Mouse (Mus musculus) spleen, adult 2 months (tissue): ENCODE results near the gene Aqp11. TPM values are rescaled to one million over a fixed set of nuclear protein-coding genes. Genes with fewer than 3 reads are reported as not detected.

Experiments used
- DNase-seq, 2 experiments: peaks; one replicate each; pipeline versions ENCODE4 v3.0.0 to v3.0.0-alpha.2; 2012 to 2021; ENCODE audit warnings: low spot score in 2 of 2, low read depth in 1 of 2
- H3K27ac ChIP-seq: fragments of 200-500 bp; 2 replicates; pipeline ENCODE4 v1.5.1; 2012; ENCODE audit warnings: low read length, inconsistent platforms; ENCODE audit not compliant: insufficient read depth
- H3K27me3 ChIP-seq: fragments of 200-500 bp; 2 replicates; pipeline ENCODE4 v1.6.1; 2012; ENCODE audit warnings: mild to moderate bottlenecking, moderate library complexity, low read length, inconsistent platforms; ENCODE audit not compliant: control insufficient read depth, insufficient read depth
- H3K36me3 ChIP-seq: fragments of 200-500 bp; 2 replicates; pipeline ENCODE4 v1.6.1; 2012; ENCODE audit warnings: mild to moderate bottlenecking, low read length, inconsistent platforms; ENCODE audit not compliant: control insufficient read depth, insufficient read depth
- H3K4me1 ChIP-seq: fragments of 200-500 bp; 2 replicates; pipeline ENCODE4 v1.6.1; 2011; ENCODE audit warnings: inconsistent platforms; ENCODE audit not compliant: control insufficient read depth, insufficient read depth, insufficient read length
- H3K4me3 ChIP-seq: fragments of 200-500 bp; 2 replicates; pipeline ENCODE4 v1.5.1; 2011; ENCODE audit warnings: mild to moderate bottlenecking, inconsistent platforms; ENCODE audit not compliant: insufficient read depth, insufficient read length; ENCODE audit errors: extremely low read depth
- CTCF ChIP-seq: fragments of 200-500 bp; IDR thresholded peaks from 2 replicates; pipeline ENCODE4 v1.5.1; 2011; ENCODE audit warnings: mild to moderate bottlenecking, inconsistent platforms; ENCODE audit not compliant: insufficient read depth, insufficient read length, insufficient replicate concordance; ENCODE audit errors: extremely low read depth
- POLR2A ChIP-seq: fragments of 200-500 bp; IDR thresholded peaks from 2 replicates; pipeline ENCODE4 v1.6.1; 2011; ENCODE audit warnings: low read depth, low read length, inconsistent platforms
- WGBS: fragments of 180-500 bp; shearing (Covaris S2); methylation state at CpG from one replicate; pipeline ENCODE4 v1.1.7; 2018; 5-methylcytosine and 5-hydroxymethylcytosine counted together
- polyA plus RNA-seq: library from polyadenylated mRNA; depleted of rRNA; stranded (reverse); fragments of >200 nt; gene quantifications from 2 replicates; pipeline ENCODE4 v1.2.3, GENCODE M21; 2012

The Aqp11 gene
- polyA plus RNA-seq, 1 experiment: 0.78 TPM

DNA sequence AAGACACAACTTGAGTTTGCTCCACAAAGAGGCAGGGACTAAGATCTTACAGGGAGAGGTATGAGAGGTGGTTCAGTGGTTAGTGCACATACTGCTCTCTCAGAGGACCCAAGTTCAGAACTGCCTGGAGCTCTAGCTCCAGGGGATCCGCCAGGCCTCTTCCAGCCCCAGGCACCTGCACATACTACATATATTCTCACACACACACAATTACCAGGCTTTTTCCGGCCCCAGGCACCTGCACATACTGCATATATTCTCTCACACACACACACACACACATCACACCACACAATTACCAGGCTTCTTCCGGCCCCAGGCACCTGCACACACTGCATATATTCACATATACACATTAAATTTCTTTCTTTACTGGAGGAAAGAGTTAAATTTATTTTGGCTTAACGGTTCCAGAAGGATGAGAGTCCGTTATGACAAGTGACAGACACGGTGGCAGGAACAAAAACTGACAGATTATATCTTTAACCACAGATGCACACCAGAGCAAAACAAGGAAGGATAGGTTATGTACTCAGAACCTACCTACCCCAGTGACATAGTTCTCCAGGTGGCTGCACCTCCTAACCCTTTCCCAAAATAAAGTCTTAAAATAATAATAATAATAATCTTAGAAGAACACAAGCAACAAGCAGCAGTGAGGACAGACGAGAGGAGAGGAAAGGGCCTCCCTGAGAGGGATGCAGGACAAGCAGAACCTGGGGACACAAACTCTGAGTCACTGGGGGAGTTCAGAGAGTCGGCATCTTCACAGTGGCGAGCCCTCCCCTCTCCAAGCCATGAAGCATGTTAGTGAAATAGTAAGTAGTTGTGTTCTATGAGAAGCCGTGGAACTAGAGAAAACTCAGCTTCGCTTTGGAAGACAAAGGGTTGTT lies 14.2 kb downstream of the Aqp11 start:
- H3K4me3 ChIP-seq: no peak overlapping the region
- DNase-seq: no peak
- no peak overlapping the region for H3K27ac ChIP-seq
- 67% methylated on average over 11 of the region's 11 CpGs for WGBS
- H3K27me3 ChIP-seq: no peaks in the 10 kb centered on the region
- no peaks in the 10 kb centered on the region for H3K4me1 ChIP-seq
- TF ChIP-seq CTCF: no peak
- TF ChIP-seq POLR2A: no peak
- H3K36me3 ChIP-seq: peaks cover 7% of the 10 kb centered on the region

GRCm38 (mm10) chr7:97722278-97722918 lies 15.7 kb downstream of the Aqp11 start:
- Histone ChIP-seq H3K4me3 (no peak overlapping the region), H3K27ac (no peak overlapping the region), H3K4me1 (no peaks in the 10 kb centered on the region), H3K36me3 (peaks cover 14% of the 10 kb centered on the region), H3K27me3 (no peaks in the 10 kb centered on the region)
- no peak for TF ChIP-seq POLR2A
- no peak for TF ChIP-seq CTCF
- no peak for DNase-seq
- WGBS: 79% methylated on average over 7 of the region's 7 CpGs

- TF ChIP-seq POLR2A (no peak), CTCF (no peak)
- peaks cover 21% of the 10 kb centered on the region for H3K36me3 ChIP-seq
- no peak overlapping the region for H3K4me3 ChIP-seq
- WGBS: 82% methylated on average over 5 of the region's 5 CpGs
- no peaks in the 10 kb centered on the region for H3K4me1 ChIP-seq
- no peaks in the 10 kb centered on the region for H3K27me3 ChIP-seq
- no peak overlapping the region for H3K27ac ChIP-seq
- no peak for DNase-seq
These were observed 18.0 kb downstream of the Aqp11 start for GRCm38 (mm10) chr7:97720109-97720508.

GRCm38 (mm10) chr7:97719078-97719477 lies 19.0 kb downstream of the Aqp11 start:
- Histone ChIP-seq H3K27ac (no peak overlapping the region), H3K36me3 (peaks cover 28% of the 10 kb centered on the region), H3K27me3 (no peaks in the 10 kb centered on the region), H3K4me3 (no peak overlapping the region), H3K4me1 (no peaks in the 10 kb centered on the region)
- no peak for DNase-seq
- TF ChIP-seq CTCF (no peak), POLR2A (no peak)
- 87% methylated on average over 5 of the region's 5 CpGs for WGBS

GRCm38 (mm10) chr7:97717326-97717725 lies 20.8 kb downstream of the Aqp11 start:
- no peak for TF ChIP-seq POLR2A
- TF ChIP-seq CTCF: no peak
- Histone ChIP-seq H3K4me1 (no peaks in the 10 kb centered on the region), H3K27ac (no peak overlapping the region), H3K27me3 (no peaks in the 10 kb centered on the region), H3K36me3 (peaks cover 36% of the 10 kb centered on the region), H3K4me3 (no peak overlapping the region)
- 92% methylated on average over 1 of the region's 1 CpGs for WGBS
- no peak for DNase-seq

- no peak for TF ChIP-seq CTCF
- no peak for TF ChIP-seq POLR2A
- peaks cover 36% of the 10 kb centered on the region for H3K36me3 ChIP-seq
- no peak overlapping the region for H3K4me3 ChIP-seq
- no peak overlapping the region for H3K27ac ChIP-seq
- no peaks in the 10 kb centered on the region for H3K4me1 ChIP-seq
- DNase-seq: no peak
- no peaks in the 10 kb centered on the region for H3K27me3 ChIP-seq
- 98% methylated on average over 5 of the region's 5 CpGs for WGBS
These were observed 23.4 kb downstream of the Aqp11 start for GRCm38 (mm10) chr7:97714651-97715050.

- H3K36me3 ChIP-seq: peaks cover 16% of the 10 kb centered on the region; the same call in 1 of the 2 replicates
- H3K4me1 ChIP-seq: no peaks in the 10 kb centered on the region
These were observed 28.9 kb downstream of the Aqp11 start for GRCm38 (mm10) chr7:97709204-97709603.

More at GRCm38 (mm10) chr7:97709204-97709603, 28.9 kb downstream of the Aqp11 start:
- Histone ChIP-seq H3K4me3 (no peak overlapping the region), H3K27me3 (no peaks in the 10 kb centered on the region), H3K27ac (no peak overlapping the region)
- 71% methylated on average over 3 of the region's 3 CpGs for WGBS
- no peak for TF ChIP-seq POLR2A
- no peak for TF ChIP-seq CTCF
- no peak for DNase-seq
